Mouse (Mus musculus): Measurements from ENCODE around the gene Setdb2. TPM values are rescaled to one million over a fixed set of nuclear protein-coding genes. Genes with fewer than 3 reads are reported as not detected.
"Not testable (repeated sequence)": the region's sequence is repeated elsewhere in the genome, so short reads cannot be mapped to it uniquely, and the experiment has no call there.

Setdb2 gene
- polyA plus RNA-seq, 1 experiment from 2014 or later, result 3.9 TPM

- Histone ChIP-seq H3K4me3 (replicated peaks) (no peak overlapping the region), H3K9ac (replicated peaks) (no peak overlapping the region), H3K27me3 (replicated peaks) (no peaks in the 10 kb centered on the region), H3K9me3 (replicated peaks) (no peaks in the 10 kb centered on the region), H3K36me3 (no peaks in the 10 kb centered on the region), H3K27ac (replicated peaks) (no peak overlapping the region), H3K4me1 (peaks cover 8% of the 10 kb centered on the region), H3K4me2 (no peak overlapping the region)
- no peak for ATAC-seq (ENCODE audit: low FRiP score)
Measured at GRCm38 (mm10) chr14:59435206-59435605, 5.5 kb downstream of the Setdb2 start.

GRCm38 (mm10) chr14:59433902-59434301, 6.8 kb downstream of the Setdb2 start:
- H3K36me3 ChIP-seq, result no peaks in the 10 kb centered on the region
- H3K4me1 ChIP-seq, result no peaks in the 10 kb centered on the region
- H3K4me3 ChIP-seq (replicated peaks), result no peak overlapping the region
- H3K27ac ChIP-seq (replicated peaks), result no peak overlapping the region
- no peak overlapping the region for H3K9ac ChIP-seq (replicated peaks)
- WGBS, result 66% methylated on average over 2 of the region's 2 CpGs
- H3K4me2 ChIP-seq, result no peak overlapping the region
- ATAC-seq (ENCODE audit: low FRiP score), result no peak
- no peaks in the 10 kb centered on the region for H3K27me3 ChIP-seq (replicated peaks)
- no peaks in the 10 kb centered on the region for H3K9me3 ChIP-seq (replicated peaks)

- Histone ChIP-seq H3K27ac (replicated peaks) (no peak overlapping the region), H3K4me1 (no peaks in the 10 kb centered on the region), H3K9ac (replicated peaks) (no peak overlapping the region), H3K36me3 (no peaks in the 10 kb centered on the region), H3K4me2 (no peak overlapping the region), H3K4me3 (replicated peaks) (no peak overlapping the region), H3K9me3 (replicated peaks) (no peaks in the 10 kb centered on the region), H3K27me3 (replicated peaks) (no peaks in the 10 kb centered on the region)
- ATAC-seq (ENCODE audit: low FRiP score), result no peak
- 90% methylated on average over 1 of the region's 1 CpGs for WGBS
Measured at GRCm38 (mm10) chr14:59430556-59430955, 10.1 kb downstream of the Setdb2 start.

- Histone ChIP-seq H3K36me3 (no peaks in the 10 kb centered on the region), H3K9ac (replicated peaks) (no peak overlapping the region), H3K27ac (replicated peaks) (no peak overlapping the region), H3K27me3 (replicated peaks) (no peaks in the 10 kb centered on the region), H3K4me3 (replicated peaks) (no peak overlapping the region), H3K4me1 (no peaks in the 10 kb centered on the region), H3K4me2 (no peak overlapping the region), H3K9me3 (replicated peaks) (no peaks in the 10 kb centered on the region)
- no peak for ATAC-seq (ENCODE audit: low FRiP score)
- 93% methylated on average over 11 of the region's 11 CpGs for WGBS
Measured at GRCm38 (mm10) chr14:59422912-59423663, 17.6 kb downstream of the Setdb2 start.

GRCm38 (mm10) chr14:59418171-59418570, 22.5 kb downstream of the Setdb2 start:
- no peak overlapping the region for H3K4me2 ChIP-seq
- no peaks in the 10 kb centered on the region for H3K4me1 ChIP-seq
- H3K9ac ChIP-seq (replicated peaks), result no peak overlapping the region
- H3K9me3 ChIP-seq (replicated peaks), result no peaks in the 10 kb centered on the region
- H3K27ac ChIP-seq (replicated peaks), result no peak overlapping the region
- ATAC-seq (ENCODE audit: low FRiP score), result no peak
- H3K27me3 ChIP-seq (replicated peaks), result no peaks in the 10 kb centered on the region
- no peaks in the 10 kb centered on the region for H3K36me3 ChIP-seq
- 91% methylated on average over 4 of the region's 4 CpGs for WGBS
- no peak overlapping the region for H3K4me3 ChIP-seq (replicated peaks)

GRCm38 (mm10) chr14:59414979-59415378, 25.7 kb downstream of the Setdb2 start:
- not testable (repeated sequence) for H3K27ac ChIP-seq (replicated peaks); H3K4me1 ChIP-seq; H3K9me3 ChIP-seq (replicated peaks); ATAC-seq (ENCODE audit: low FRiP score); H3K4me2 ChIP-seq; H3K9ac ChIP-seq (replicated peaks); H3K27me3 ChIP-seq (replicated peaks); H3K4me3 ChIP-seq (replicated peaks); H3K36me3 ChIP-seq
- 97% methylated on average over 2 of the region's 2 CpGs for WGBS

GRCm38 (mm10) chr14:59396999-59397398, 43.7 kb downstream of the Setdb2 start:
- no peaks in the 10 kb centered on the region for H3K27me3 ChIP-seq (replicated peaks)
- no peak overlapping the region for H3K9ac ChIP-seq (replicated peaks)
- no peak for ATAC-seq (ENCODE audit: low FRiP score)
- WGBS, result 89% methylated on average over 2 of the region's 2 CpGs
- no peaks in the 10 kb centered on the region for H3K36me3 ChIP-seq
- H3K4me3 ChIP-seq (replicated peaks), result no peak overlapping the region
- H3K4me2 ChIP-seq, result no peak overlapping the region
- H3K27ac ChIP-seq (replicated peaks), result no peak overlapping the region
- H3K9me3 ChIP-seq (replicated peaks), result no peaks in the 10 kb centered on the region
- H3K4me1 ChIP-seq, result no peaks in the 10 kb centered on the region

- Histone ChIP-seq H3K9ac (replicated peaks) (no peak within 1 kb of the TSS), H3K4me1 (no peaks in the 10 kb centered on the region), H3K36me3 (no peaks in the 10 kb centered on the region), H3K27me3 (replicated peaks) (no peaks in the 10 kb centered on the region), H3K4me3 (replicated peaks) (no peak within 1 kb of the TSS), H3K27ac (replicated peaks) (no peak within 1 kb of the TSS), H3K9me3 (replicated peaks) (no peaks in the 10 kb centered on the region), H3K4me2 (no peak within 1 kb of the TSS)
- 91% methylated on average over 3 of the region's 3 CpGs for WGBS
- no peak for ATAC-seq (ENCODE audit: low FRiP score)
Measured at GRCm38 (mm10) chr14:59395281-59395680, 45.4 kb downstream of the Setdb2 start, which contains the start of gene Phf11c. TSS of gene Phf11c (minus strand) at chr14:59395381.

GRCm38 (mm10) chr14:59390181-59390580, 50.5 kb downstream of the Setdb2 start:
- H3K4me3 ChIP-seq (replicated peaks); ATAC-seq (ENCODE audit: low FRiP score): not testable (repeated sequence)

GRCm38 (mm10) chr14:59389532-59389931, 51.2 kb downstream of the Setdb2 start:
- H3K9me3 ChIP-seq (replicated peaks), result no peaks in the 10 kb centered on the region
- no peaks in the 10 kb centered on the region for H3K4me1 ChIP-seq
- no peak overlapping the region for H3K9ac ChIP-seq (replicated peaks)
- H3K4me2 ChIP-seq, result no peak overlapping the region
- H3K27ac ChIP-seq (replicated peaks), result no peak overlapping the region
- H3K27me3 ChIP-seq (replicated peaks), result no peaks in the 10 kb centered on the region
- ATAC-seq (ENCODE audit: low FRiP score), result no peak
- WGBS, result 76% methylated on average over 1 of the region's 1 CpGs
- H3K36me3 ChIP-seq, result no peaks in the 10 kb centered on the region
- H3K4me3 ChIP-seq (replicated peaks), result no peak overlapping the region

More at GRCm38 (mm10) chr14:59390181-59390580, 50.5 kb downstream of the Setdb2 start:
- not testable (repeated sequence) for H3K9me3 ChIP-seq (replicated peaks); H3K36me3 ChIP-seq; H3K27me3 ChIP-seq (replicated peaks); H3K27ac ChIP-seq (replicated peaks); H3K4me2 ChIP-seq; H3K4me1 ChIP-seq; H3K9ac ChIP-seq (replicated peaks)
- 60% methylated on average over 4 of the region's 4 CpGs for WGBS

- no peaks in the 10 kb centered on the region for H3K4me1 ChIP-seq
- no peak overlapping the region for H3K4me2 ChIP-seq
- H3K27me3 ChIP-seq (replicated peaks), result no peaks in the 10 kb centered on the region
- no peak overlapping the region for H3K27ac ChIP-seq (replicated peaks)
- no peak for ATAC-seq (ENCODE audit: low FRiP score)
- no peak overlapping the region for H3K4me3 ChIP-seq (replicated peaks)
- WGBS, result 93% methylated on average over 25 of the region's 25 CpGs
- peaks cover 7% of the 10 kb centered on the region; the same call in 1 of the 2 replicates for H3K9me3 ChIP-seq (replicated peaks)
- H3K36me3 ChIP-seq, result no peaks in the 10 kb centered on the region
- H3K9ac ChIP-seq (replicated peaks), result no peak overlapping the region
Measured at GRCm38 (mm10) chr14:59370348-59371068, 70.2 kb downstream of the Setdb2 start.
